Mouse (Mus musculus) liver, postnatal 0 days (tissue): Measurements from ENCODE around the gene Csrp1. TPM values are rescaled to one million over a fixed set of nuclear protein-coding genes. Genes with fewer than 3 reads are reported as not detected.

Experiments used
- ATAC-seq: fragments of 200-750 bp; cut with Nextera tagmentation; 2 replicates; pipeline ENCODE4 v1.8.0; 2017; ENCODE audit warnings: mild to moderate bottlenecking, moderate library complexity
- DNase-seq: peaks from one replicate; pipeline ENCODE4 v3.0.0-alpha.2; 2016
- H3K27ac ChIP-seq: fragments of 300-500 bp; sonication (generic); 2 replicates; pipeline ENCODE4 v1.5.1; 2014; ENCODE audit warnings: antibody characterized with exemption, moderate library complexity, mild to moderate bottlenecking, low read depth
- H3K27me3 ChIP-seq: fragments of 300-500 bp; sonication (generic); 2 replicates; pipeline ENCODE4 v1.6.1; 2014; ENCODE audit warnings: low read length, control low read depth, mixed read lengths; ENCODE audit not compliant: insufficient read depth
- H3K36me3 ChIP-seq: fragments of 300-500 bp; sonication (generic); replicated peaks from 2 replicates; pipeline ENCODE4 v1.6.1; 2014; ENCODE audit warnings: mild to moderate bottlenecking, control low read depth, low read length, moderate library complexity, mixed read lengths; ENCODE audit not compliant: insufficient read depth
- H3K4me1 ChIP-seq: fragments of 300-500 bp; sonication (generic); 2 replicates; pipeline ENCODE4 v1.6.1; 2014; ENCODE audit warnings: antibody characterized with exemption, mild to moderate bottlenecking, control low read depth; ENCODE audit not compliant: insufficient read depth
- H3K4me2 ChIP-seq: fragments of 300-500 bp; sonication (generic); 2 replicates; pipeline ENCODE4 v1.6.1; 2014; ENCODE audit warnings: low read depth, mild to moderate bottlenecking, low read length, moderate library complexity, mixed read lengths
- H3K4me3 ChIP-seq: fragments of 300-500 bp; sonication (generic); 2 replicates; pipeline ENCODE4 v1.5.1; 2014; ENCODE audit warnings: low read depth, low read length
- H3K9ac ChIP-seq: fragments of 300-500 bp; sonication (generic); replicated peaks from 2 replicates; pipeline ENCODE4 v1.6.1; 2014; ENCODE audit warnings: mild to moderate bottlenecking, moderate library complexity
- H3K9me3 ChIP-seq: fragments of 300-500 bp; sonication (generic); 2 replicates; pipeline ENCODE4 v1.6.1; 2016; ENCODE audit warnings: mild to moderate bottlenecking, control low read depth, low read length, mixed read lengths
- CTCF ChIP-seq: sonication (generic); IDR thresholded peaks from 2 replicates; pipeline ENCODE4 v1.5.1; 2016; ENCODE audit warnings: antibody characterized with exemption, low read depth
- EP300 ChIP-seq: IDR thresholded peaks from 2 replicates; pipeline ENCODE4 v1.6.1; 2016; ENCODE audit warnings: antibody characterized with exemption, low read depth, mild to moderate bottlenecking
- WGBS: fragments of 180-500 bp; shearing (Covaris S2); extraction: QIAGEN DNeasy Blood & Tissue Kit; methylation state at CpG from one replicate; pipeline ENCODE4 v1.1.7; 2014; ENCODE audit not compliant: insufficient replicate concordance; 5-methylcytosine and 5-hydroxymethylcytosine counted together
- polyA plus RNA-seq: library from polyadenylated mRNA; unstranded; fragments of >200 nt; fragmentation: Nextera tagmentation; extraction: Ambion mirVana; gene quantifications from 2 replicates; pipeline ENCODE4 v1.2.1, GENCODE M21; 2015

Csrp1 gene
- polyA plus RNA-seq, 1 experiment from 2014 or later, result 23.5 TPM

DNA sequence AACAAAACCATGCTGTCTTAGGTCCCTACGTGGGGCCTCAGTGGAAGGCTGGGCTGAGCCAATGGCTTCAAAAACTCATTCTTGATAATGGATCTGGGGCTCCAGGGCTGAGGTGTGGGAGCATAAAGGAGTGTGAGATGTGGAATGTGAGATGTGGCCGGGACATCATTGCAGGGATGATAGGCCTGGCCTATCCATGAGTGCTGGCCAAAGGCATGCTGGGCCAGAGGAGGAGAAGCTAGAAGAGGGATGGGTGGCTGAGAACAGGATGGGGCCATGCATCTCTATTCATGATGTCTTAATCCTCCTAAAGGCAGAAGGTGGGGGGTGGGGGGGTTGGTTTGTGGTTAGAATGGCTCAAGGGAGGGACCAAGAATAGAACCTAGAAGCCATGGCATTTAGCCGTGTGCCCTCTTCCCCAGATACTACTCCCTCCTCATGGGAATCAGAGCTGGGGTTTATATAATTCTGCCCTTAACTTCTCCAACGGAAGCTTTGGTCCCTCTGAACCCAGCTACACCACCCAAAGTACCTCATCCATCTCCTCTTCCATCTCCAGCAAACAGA is 47.5 kb downstream of the Csrp1 start:
- TF ChIP-seq EP300 (no peak), CTCF (no peak)
- ATAC-seq (no peak), DNase-seq (no peak)
- H3K4me1 ChIP-seq, result peaks cover 14% of the 10 kb centered on the region
- H3K9ac ChIP-seq, result peak overlapping the region; percentile 58; the same call in 1 of the 2 replicates
- H3K4me2 ChIP-seq, result peak overlapping the region; percentile 90
- H3K36me3 ChIP-seq, result no peaks in the 10 kb centered on the region
- 72% methylated on average over 4 of the region's 4 CpGs for WGBS
- no peak overlapping the region for H3K27ac ChIP-seq
- peak overlapping the region; percentile 55 for H3K4me3 ChIP-seq
- H3K27me3 ChIP-seq, result peaks cover 31% of the 10 kb centered on the region
- H3K9me3 ChIP-seq, result no peaks in the 10 kb centered on the region

DNA sequence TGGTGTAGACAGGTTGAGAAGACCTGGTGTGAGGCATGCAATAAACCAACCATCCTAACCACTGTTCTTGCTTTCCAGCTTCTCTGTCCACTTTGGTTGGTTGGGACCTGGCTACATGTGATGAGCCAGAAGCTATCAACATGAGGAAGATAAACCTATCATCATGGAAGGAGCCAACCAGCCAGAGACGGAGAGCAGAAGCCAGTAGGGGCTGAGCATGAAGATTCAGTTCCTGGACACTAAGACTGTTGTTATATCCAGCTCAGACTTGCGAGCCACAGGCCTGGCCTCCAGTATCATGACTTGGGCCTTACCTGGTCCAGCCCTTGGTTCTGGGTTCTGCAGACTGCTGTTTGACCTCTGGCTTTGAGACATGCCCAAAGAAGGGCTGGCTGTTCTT is 48.5 kb downstream of the Csrp1 start:
- H3K9ac ChIP-seq, result no peak overlapping the region
- H3K4me1 ChIP-seq, result peaks cover 14% of the 10 kb centered on the region
- DNase-seq (no peak), ATAC-seq (no peak)
- no peak overlapping the region for H3K27ac ChIP-seq
- no peak overlapping the region for H3K4me3 ChIP-seq
- no peaks in the 10 kb centered on the region for H3K9me3 ChIP-seq
- H3K4me2 ChIP-seq, result no peak overlapping the region
- WGBS, result 84% methylated on average over 2 of the region's 2 CpGs
- TF ChIP-seq EP300 (no peak), CTCF (no peak)
- H3K36me3 ChIP-seq, result no peaks in the 10 kb centered on the region
- peaks cover 31% of the 10 kb centered on the region for H3K27me3 ChIP-seq

DNA sequence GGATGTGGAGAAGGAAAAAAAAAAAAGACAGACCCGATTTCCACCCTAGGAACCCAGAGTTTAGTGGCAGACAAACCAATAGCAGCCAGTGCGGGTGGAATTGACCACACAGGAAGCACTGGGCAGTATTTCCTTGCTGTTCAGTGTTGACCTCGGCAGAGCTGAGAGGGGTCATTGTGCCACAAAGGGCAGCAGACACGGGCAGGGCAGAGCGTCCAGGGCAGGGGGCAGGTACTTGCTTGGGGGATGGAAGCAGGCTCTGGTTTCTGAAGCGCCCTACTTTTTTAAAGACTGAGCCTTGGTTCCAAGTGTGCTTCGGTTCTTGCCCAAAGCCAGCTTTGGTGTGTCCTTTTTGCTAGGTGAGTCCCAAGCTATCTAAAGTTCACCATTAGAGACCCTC is 50.4 kb downstream of the Csrp1 start:
- TF ChIP-seq CTCF, result no peak
- TF ChIP-seq EP300, result no peak
- WGBS, result 48% methylated on average over 7 of the region's 7 CpGs

DNA sequence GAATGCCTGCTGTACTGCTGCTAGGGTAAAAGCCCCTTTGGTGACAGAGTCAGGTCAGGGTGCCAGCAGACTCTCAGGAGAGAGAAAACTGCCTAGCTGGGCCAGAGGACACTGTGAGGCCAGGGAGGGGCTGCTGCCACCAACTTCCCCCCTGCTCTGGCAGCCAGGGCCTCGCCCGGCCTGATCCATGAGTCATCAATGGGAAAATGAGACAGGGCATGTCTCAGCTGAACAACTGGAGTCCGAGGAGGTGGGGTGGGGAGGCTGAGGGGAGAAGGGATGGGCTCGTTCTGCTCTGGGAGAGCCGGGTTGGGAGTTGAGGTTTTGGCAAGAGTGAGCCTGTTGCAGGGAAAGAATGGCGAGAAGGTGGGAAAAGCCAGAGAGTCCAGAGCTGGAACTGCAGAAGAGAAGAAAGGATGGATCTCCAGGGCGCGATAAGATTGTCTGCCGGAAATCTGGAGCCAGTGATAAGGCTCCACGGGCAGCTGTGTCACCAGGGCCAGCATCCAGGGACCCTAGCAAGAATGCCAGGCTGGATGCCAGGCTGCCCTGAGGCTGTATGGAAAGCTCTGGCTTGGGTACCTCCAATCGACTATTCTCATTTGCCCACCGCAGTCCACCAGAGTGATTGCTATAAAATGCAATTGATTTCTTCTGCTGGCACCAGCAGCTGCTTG is 51.2 kb downstream of the Csrp1 start:
- TF ChIP-seq CTCF (no peak), EP300 (no peak)
- DNase-seq (no peak), ATAC-seq (no peak)
- Histone ChIP-seq H3K9me3 (no peaks in the 10 kb centered on the region), H3K4me1 (peaks cover 9% of the 10 kb centered on the region), H3K4me3 (no peak overlapping the region), H3K27me3 (peaks cover 17% of the 10 kb centered on the region), H3K9ac (no peak overlapping the region), H3K4me2 (no peak overlapping the region), H3K27ac (no peak overlapping the region), H3K36me3 (no peaks in the 10 kb centered on the region)
- WGBS, result 48% methylated on average over 12 of the region's 12 CpGs

More for the DNA sequence above, 50.4 kb downstream of the Csrp1 start:
- Histone ChIP-seq H3K36me3 (no peaks in the 10 kb centered on the region), H3K4me1 (peaks cover 14% of the 10 kb centered on the region), H3K9me3 (no peaks in the 10 kb centered on the region), H3K27ac (no peak overlapping the region), H3K4me3 (no peak overlapping the region), H3K9ac (no peak overlapping the region), H3K27me3 (peaks cover 24% of the 10 kb centered on the region), H3K4me2 (no peak overlapping the region)
- no peak for DNase-seq
- ATAC-seq, result no peak

DNA sequence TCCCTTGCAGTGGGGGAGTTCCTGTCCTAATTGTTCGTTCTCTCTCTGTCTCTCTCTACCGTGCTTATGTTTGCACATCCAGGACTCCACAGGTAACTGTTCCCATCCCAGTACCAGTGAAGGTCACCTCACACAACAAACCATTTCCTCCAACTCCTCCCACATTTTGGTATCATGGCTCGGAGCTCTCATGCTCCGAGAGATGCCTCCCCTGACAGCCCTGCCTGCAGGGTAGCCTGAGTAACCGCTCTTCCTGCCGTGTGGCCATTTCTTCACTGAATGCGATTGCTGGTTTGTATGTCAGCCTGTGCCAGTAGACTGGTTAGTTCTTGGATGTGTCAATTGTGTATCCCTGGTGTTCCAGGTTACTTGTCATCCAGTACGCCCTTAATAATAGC is 51.7 kb downstream of the Csrp1 start:
- H3K27me3 ChIP-seq, result peaks cover 11% of the 10 kb centered on the region
- ATAC-seq, result no peak
- no peak overlapping the region for H3K4me2 ChIP-seq
- no peak overlapping the region for H3K27ac ChIP-seq
- no peak overlapping the region for H3K4me3 ChIP-seq
- 61% methylated on average over 8 of the region's 8 CpGs for WGBS
- no peak overlapping the region for H3K9ac ChIP-seq
- no peaks in the 10 kb centered on the region for H3K36me3 ChIP-seq
- no peaks in the 10 kb centered on the region for H3K9me3 ChIP-seq
- H3K4me1 ChIP-seq, result peaks cover 4% of the 10 kb centered on the region
- DNase-seq, result no peak
- TF ChIP-seq EP300 (no peak), CTCF (no peak)

DNA sequence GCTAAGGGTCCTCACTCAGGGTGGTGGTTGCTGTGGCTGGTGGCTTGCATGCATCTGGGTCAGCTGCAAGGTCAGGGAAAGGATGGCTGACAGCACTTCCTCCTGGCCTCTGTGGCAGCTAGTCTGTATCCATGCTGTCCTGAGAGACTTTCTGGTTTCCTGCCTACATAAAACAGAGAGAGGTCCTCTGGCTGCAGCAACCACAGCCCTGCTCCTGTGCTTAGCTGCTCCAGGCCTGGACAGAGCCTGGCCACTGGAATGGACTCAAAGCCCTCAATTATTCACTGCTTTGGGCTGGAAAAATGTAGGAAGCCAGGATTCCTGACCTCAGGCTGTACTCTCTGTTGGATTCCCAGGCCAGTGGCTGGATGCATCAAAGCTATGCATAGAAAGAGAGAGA is 56.7 kb downstream of the Csrp1 start:
- TF ChIP-seq CTCF, result no peak
- no peak for TF ChIP-seq EP300
- H3K4me1 ChIP-seq, result peaks cover 6% of the 10 kb centered on the region
- no peak overlapping the region for H3K4me3 ChIP-seq
- no peak overlapping the region for H3K27ac ChIP-seq
- 0 out of 2 replicates have a peak, but pooled peaks cover 6% of the 10 kb centered on the region for H3K27me3 ChIP-seq
- no peak overlapping the region for H3K4me2 ChIP-seq
- H3K9ac ChIP-seq, result no peak overlapping the region
- no peak for ATAC-seq
- no peaks in the 10 kb centered on the region for H3K9me3 ChIP-seq
- DNase-seq, result no peak
- H3K36me3 ChIP-seq, result no peaks in the 10 kb centered on the region
